Mouse (Mus musculus) myocyte (in vitro differentiated cells): ENCODE results near the gene Slc44a1.

Source experiments
- MAX ChIP-seq: IDR thresholded peaks from one replicate; pipeline ENCODE4 v1.6.1; 2011; ENCODE audit warnings: low read depth, mild to moderate bottlenecking, control low read depth
- MYOG ChIP-seq, 3 experiments: IDR thresholded peaks; one replicate each; pipeline ENCODE4 v1.6.1; 2011; ENCODE audit warnings: control low read depth in 2 of 3, low read depth in 2 of 3, mild to moderate bottlenecking in 2 of 3; ENCODE audit not compliant: insufficient read length in 2 of 3, control insufficient read depth in 1 of 3, insufficient read depth in 1 of 3
- POLR2A ChIP-seq: IDR thresholded peaks from one replicate; pipeline ENCODE4 v1.6.1; 2011; ENCODE audit warnings: low read depth, mild to moderate bottlenecking, control low read depth, moderate library complexity; ENCODE audit not compliant: insufficient read length
- POLR2AphosphoS2 ChIP-seq: IDR thresholded peaks from one replicate; pipeline ENCODE4 v1.6.1; 2011; ENCODE audit warnings: low read depth, control low read depth; ENCODE audit not compliant: insufficient read length
- TCF12 ChIP-seq: IDR thresholded peaks from one replicate; pipeline ENCODE4 v1.6.1; 2011; ENCODE audit warnings: mild to moderate bottlenecking, control low read depth; ENCODE audit not compliant: poor library complexity, insufficient read depth, severe bottlenecking
- TCF3 ChIP-seq: IDR thresholded peaks from one replicate; pipeline ENCODE4 v1.6.1; 2011; ENCODE audit warnings: low read depth, control low read depth; ENCODE audit not compliant: insufficient read length
- USF1 ChIP-seq: IDR thresholded peaks from one replicate; pipeline ENCODE4 v1.6.1; 2011; ENCODE audit warnings: low read depth, mild to moderate bottlenecking, control low read depth, moderate library complexity

DNA sequence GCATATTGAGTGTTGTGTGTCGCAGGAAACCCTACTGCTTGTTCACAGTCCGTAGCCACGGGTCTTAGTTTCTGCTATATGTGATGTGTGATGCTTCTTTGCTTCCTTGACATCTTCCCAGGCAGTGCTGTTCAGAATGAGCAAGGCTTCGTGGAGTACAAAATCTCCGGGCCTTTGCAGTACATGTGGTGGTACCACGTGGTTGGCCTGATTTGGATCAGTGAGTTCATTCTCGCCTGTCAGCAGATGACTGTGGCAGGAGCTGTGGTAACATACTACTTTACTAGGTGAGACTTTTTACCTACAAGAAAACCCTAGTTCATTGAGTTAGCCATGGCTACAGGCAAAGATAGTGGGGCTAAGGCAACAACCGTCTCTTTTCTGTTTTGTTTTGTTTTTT lies 103.2 kb downstream of the Slc44a1 start:
- TF ChIP-seq TCF3: no peak
- TF ChIP-seq MAX: no peak
- TF ChIP-seq TCF12: no peak
- TF ChIP-seq POLR2AphosphoS2: no peak
- TF ChIP-seq POLR2A: no peak
- no peak for TF ChIP-seq USF1
- TF ChIP-seq MYOG (IDR thresholded peaks at IDR 0.05; ENCODE audit: control insufficient read depth in 1 of 3, insufficient read depth in 1 of 3, insufficient read length in 2 of 3, low read depth in 2 of 3): no peak
